Mouse (Mus musculus): ENCODE measurements around the gene Cstb. TPM values are rescaled to one million over a fixed set of nuclear protein-coding genes. Genes with fewer than 3 reads are reported as not detected.

Gene Cstb
- polyA plus RNA-seq, 1 experiment from 2014 or later = 222 TPM

GRCm38 (mm10) chr10:78428070-78428469 is 2.6 kb downstream of the Cstb start:
- no peak for ATAC-seq (replicated peaks; ENCODE audit: extremely low read depth, insufficient read depth, low FRiP score)
- Histone ChIP-seq H3K27me3 (ENCODE audit: control insufficient read depth, insufficient read depth, low read length) (no peaks in the 10 kb centered on the region), H3K27ac (ENCODE audit: low read length) (no peak overlapping the region), H3K4me2 (ENCODE audit: low read depth, low read length) (no peak overlapping the region), H3K9me3 (replicated peaks; ENCODE audit: control insufficient read depth, low read length) (no peaks in the 10 kb centered on the region), H3K36me3 (ENCODE audit: control insufficient read depth, insufficient read depth) (peaks cover 11% of the 10 kb centered on the region), H3K4me1 (ENCODE audit: control insufficient read depth, insufficient read depth, low read length) (peaks cover 7% of the 10 kb centered on the region), H3K9ac (ENCODE audit: low read length) (no peak overlapping the region), H3K4me3 (ENCODE audit: low read length) (no peak overlapping the region)
- WGBS = 92% methylated on average over 11 of the region's 11 CpGs

- no peak for ATAC-seq (replicated peaks; ENCODE audit: extremely low read depth, insufficient read depth, low FRiP score)
- H3K36me3 ChIP-seq (ENCODE audit: control insufficient read depth, insufficient read depth) = peaks cover 11% of the 10 kb centered on the region
- 81% methylated on average over 5 of the region's 5 CpGs for WGBS
These were observed 3.7 kb downstream of the Cstb start for GRCm38 (mm10) chr10:78429180-78429579.

DNA sequence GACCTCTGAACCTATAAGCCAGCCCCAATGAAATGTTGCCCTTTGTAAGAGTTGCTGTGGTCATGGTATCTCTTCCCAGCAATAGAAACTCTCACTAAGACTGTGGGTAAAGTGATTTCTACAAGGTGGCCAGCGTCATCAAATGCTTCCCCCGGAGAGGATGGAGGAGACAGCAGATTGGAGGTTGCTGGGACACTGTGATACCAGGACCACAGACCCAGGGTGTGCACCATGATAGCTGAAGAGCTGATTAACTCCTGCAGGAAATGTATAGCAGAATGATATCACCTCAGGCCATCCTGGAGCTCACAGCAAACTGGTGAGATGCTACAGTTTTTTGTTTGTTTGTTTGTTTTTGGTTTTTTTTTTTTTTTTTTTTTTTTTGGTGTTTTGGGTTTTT is 4.3 kb downstream of the Cstb start:
- Histone ChIP-seq H3K9me3 (replicated peaks; ENCODE audit: control insufficient read depth, low read length) (no peaks in the 10 kb centered on the region), H3K9ac (ENCODE audit: low read length) (no peak overlapping the region), H3K27ac (ENCODE audit: low read length) (no peak overlapping the region), H3K27me3 (ENCODE audit: control insufficient read depth, insufficient read depth, low read length) (no peaks in the 10 kb centered on the region), H3K4me3 (ENCODE audit: low read length) (no peak overlapping the region), H3K4me2 (ENCODE audit: low read depth, low read length) (no peak overlapping the region), H3K36me3 (ENCODE audit: control insufficient read depth, insufficient read depth) (peaks cover 11% of the 10 kb centered on the region), H3K4me1 (ENCODE audit: control insufficient read depth, insufficient read depth, low read length) (peaks cover 7% of the 10 kb centered on the region)
- WGBS = 82% methylated on average over 2 of the region's 2 CpGs
- no peak for ATAC-seq (replicated peaks; ENCODE audit: extremely low read depth, insufficient read depth, low FRiP score)

More at GRCm38 (mm10) chr10:78429180-78429579, 3.7 kb downstream of the Cstb start:
- no peaks in the 10 kb centered on the region for H3K27me3 ChIP-seq (ENCODE audit: control insufficient read depth, insufficient read depth, low read length)
- no peaks in the 10 kb centered on the region for H3K9me3 ChIP-seq (replicated peaks; ENCODE audit: control insufficient read depth, low read length)
- no peak overlapping the region for H3K27ac ChIP-seq (ENCODE audit: low read length)
- H3K4me2 ChIP-seq (ENCODE audit: low read depth, low read length) = no peak overlapping the region
- H3K9ac ChIP-seq (ENCODE audit: low read length) = no peak overlapping the region
- H3K4me3 ChIP-seq (ENCODE audit: low read length) = no peak overlapping the region
- peaks cover 7% of the 10 kb centered on the region for H3K4me1 ChIP-seq (ENCODE audit: control insufficient read depth, insufficient read depth, low read length)

GRCm38 (mm10) chr10:78432853-78433252 is 7.4 kb downstream of the Cstb start:
- Histone ChIP-seq H3K4me1 (ENCODE audit: control insufficient read depth, insufficient read depth, low read length) (no peaks in the 10 kb centered on the region), H3K4me2 (ENCODE audit: low read depth, low read length) (no peak overlapping the region), H3K9ac (ENCODE audit: low read length) (no peak overlapping the region), H3K36me3 (ENCODE audit: control insufficient read depth, insufficient read depth) (peaks cover 7% of the 10 kb centered on the region), H3K27me3 (ENCODE audit: control insufficient read depth, insufficient read depth, low read length) (no peaks in the 10 kb centered on the region), H3K4me3 (ENCODE audit: low read length) (no peak overlapping the region), H3K9me3 (replicated peaks; ENCODE audit: control insufficient read depth, low read length) (no peaks in the 10 kb centered on the region), H3K27ac (ENCODE audit: low read length) (no peak overlapping the region)
- WGBS = 55% methylated on average over 3 of the region's 3 CpGs
- ATAC-seq (replicated peaks; ENCODE audit: extremely low read depth, insufficient read depth, low FRiP score) = no peak

DNA sequence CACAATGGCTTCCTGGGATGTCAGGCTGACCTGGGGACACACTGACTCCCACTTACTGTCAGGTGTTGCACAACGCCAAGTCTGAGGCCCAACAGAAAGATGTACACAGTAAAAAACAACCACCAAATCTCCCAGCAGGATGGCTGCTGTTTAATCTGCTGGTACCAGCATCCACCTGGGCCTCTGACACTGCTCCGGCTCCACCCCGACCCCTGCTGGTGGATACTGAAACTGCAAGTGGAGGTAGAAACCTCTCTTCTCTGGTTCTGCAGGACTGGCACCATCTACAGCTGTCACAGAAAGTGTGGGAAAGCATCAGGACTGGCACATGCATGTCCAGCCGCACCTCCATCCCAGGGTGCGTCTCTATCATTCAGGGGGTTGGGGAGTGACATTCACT is 12.6 kb downstream of the Cstb start:
- Histone ChIP-seq H3K27ac (ENCODE audit: low read length) (no peak overlapping the region), H3K4me3 (ENCODE audit: low read length) (no peak overlapping the region), H3K4me1 (ENCODE audit: control insufficient read depth, insufficient read depth, low read length) (no peaks in the 10 kb centered on the region), H3K4me2 (ENCODE audit: low read depth, low read length) (no peak overlapping the region), H3K27me3 (ENCODE audit: control insufficient read depth, insufficient read depth, low read length) (no peaks in the 10 kb centered on the region), H3K9me3 (replicated peaks; ENCODE audit: control insufficient read depth, low read length) (no peaks in the 10 kb centered on the region), H3K9ac (ENCODE audit: low read length) (no peak overlapping the region), H3K36me3 (ENCODE audit: control insufficient read depth, insufficient read depth) (peaks cover 8% of the 10 kb centered on the region)
- no peak for ATAC-seq (replicated peaks; ENCODE audit: extremely low read depth, insufficient read depth, low FRiP score)
- WGBS = 14% methylated on average over 5 of the region's 5 CpGs

DNA sequence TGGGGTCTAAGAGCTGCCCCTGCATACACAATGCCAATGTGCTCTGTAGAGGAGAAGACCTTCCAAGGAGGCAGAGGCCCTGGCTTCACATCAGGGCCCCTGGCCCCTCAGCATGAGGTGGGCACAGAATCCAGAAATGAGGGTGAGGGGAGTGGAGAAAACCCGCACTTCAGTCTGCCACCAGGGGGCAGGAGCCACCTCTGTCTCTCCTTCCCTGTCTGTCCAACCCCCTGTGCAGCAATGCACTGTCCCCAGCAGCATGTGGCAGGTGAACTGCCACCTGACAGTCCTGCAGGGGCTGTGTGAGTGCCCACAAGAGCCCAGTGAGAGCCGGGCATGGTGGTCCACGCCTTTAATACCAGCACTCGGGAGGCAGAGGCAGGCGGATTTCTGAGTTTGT is 14.1 kb downstream of the Cstb start:
- no peaks in the 10 kb centered on the region for H3K27me3 ChIP-seq (ENCODE audit: control insufficient read depth, insufficient read depth, low read length)
- ATAC-seq (replicated peaks; ENCODE audit: extremely low read depth, insufficient read depth, low FRiP score) = no peak
- H3K9me3 ChIP-seq (replicated peaks; ENCODE audit: control insufficient read depth, low read length) = no peaks in the 10 kb centered on the region
- no peak overlapping the region for H3K4me3 ChIP-seq (ENCODE audit: low read length)
- 63% methylated on average over 5 of the region's 5 CpGs for WGBS
- H3K27ac ChIP-seq (ENCODE audit: low read length) = no peak overlapping the region
- H3K9ac ChIP-seq (ENCODE audit: low read length) = no peak overlapping the region
- no peaks in the 10 kb centered on the region for H3K4me1 ChIP-seq (ENCODE audit: control insufficient read depth, insufficient read depth, low read length)
- no peak overlapping the region for H3K4me2 ChIP-seq (ENCODE audit: low read depth, low read length)
- peaks cover 9% of the 10 kb centered on the region for H3K36me3 ChIP-seq (ENCODE audit: control insufficient read depth, insufficient read depth)

DNA sequence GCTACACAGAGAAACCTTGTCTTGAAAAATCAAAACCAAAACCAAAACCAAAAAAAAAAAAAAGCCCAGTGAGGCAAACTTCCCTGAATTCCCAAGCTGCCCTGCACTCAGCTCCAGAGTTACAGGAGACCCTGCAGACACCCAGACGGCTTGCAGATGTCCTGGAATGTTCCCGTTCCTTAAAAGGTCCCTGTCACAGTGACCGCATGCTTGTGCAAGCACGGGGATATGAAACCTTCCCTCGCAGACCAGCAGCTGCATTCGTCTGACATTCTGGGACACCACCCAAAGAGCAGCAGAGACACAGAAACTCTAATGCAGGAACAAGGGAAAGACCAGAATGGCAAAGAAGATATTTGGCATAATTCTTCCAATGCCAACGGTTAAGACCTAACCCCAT is 14.5 kb downstream of the Cstb start:
- ATAC-seq (replicated peaks; ENCODE audit: extremely low read depth, insufficient read depth, low FRiP score) = no peak
- 80% methylated on average over 7 of the region's 7 CpGs for WGBS
- Histone ChIP-seq H3K4me1 (ENCODE audit: control insufficient read depth, insufficient read depth, low read length) (no peaks in the 10 kb centered on the region), H3K27me3 (ENCODE audit: control insufficient read depth, insufficient read depth, low read length) (no peaks in the 10 kb centered on the region), H3K9me3 (replicated peaks; ENCODE audit: control insufficient read depth, low read length) (no peaks in the 10 kb centered on the region), H3K27ac (ENCODE audit: low read length) (no peak overlapping the region), H3K36me3 (ENCODE audit: control insufficient read depth, insufficient read depth) (peaks cover 9% of the 10 kb centered on the region), H3K4me2 (ENCODE audit: low read depth, low read length) (no peak overlapping the region), H3K9ac (ENCODE audit: low read length) (no peak overlapping the region), H3K4me3 (ENCODE audit: low read length) (no peak overlapping the region)

GRCm38 (mm10) chr10:78440812-78441211 is 15.3 kb downstream of the Cstb start:
- H3K27ac ChIP-seq (ENCODE audit: low read length) = no peak overlapping the region
- WGBS = 59% methylated on average over 9 of the region's 9 CpGs
- no peaks in the 10 kb centered on the region for H3K9me3 ChIP-seq (replicated peaks; ENCODE audit: control insufficient read depth, low read length)

DNA sequence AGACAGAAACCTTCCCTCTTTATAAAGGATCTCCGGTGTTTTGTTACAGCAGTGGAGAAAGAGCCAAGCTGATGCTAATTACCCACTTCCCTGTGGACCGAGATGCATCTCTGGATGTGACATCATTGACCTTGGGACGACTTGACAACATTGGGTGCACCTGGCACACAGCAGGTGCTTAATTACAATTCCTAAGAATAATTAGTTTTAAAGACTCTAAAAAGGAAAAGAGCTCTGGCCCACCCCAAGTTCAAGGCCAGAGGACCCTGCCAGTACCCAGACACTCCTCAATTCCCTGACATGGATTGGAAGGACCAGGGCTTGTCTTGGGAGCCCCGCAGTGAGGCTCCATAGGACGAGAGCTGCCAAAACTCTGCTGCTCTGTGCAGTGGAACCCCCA is 16.1 kb downstream of the Cstb start:
- Histone ChIP-seq H3K4me2 (ENCODE audit: low read depth, low read length) (no peak overlapping the region), H3K27me3 (ENCODE audit: control insufficient read depth, insufficient read depth, low read length) (no peaks in the 10 kb centered on the region), H3K9me3 (replicated peaks; ENCODE audit: control insufficient read depth, low read length) (no peaks in the 10 kb centered on the region), H3K4me3 (ENCODE audit: low read length) (no peak overlapping the region), H3K9ac (ENCODE audit: low read length) (no peak overlapping the region), H3K27ac (ENCODE audit: low read length) (no peak overlapping the region), H3K36me3 (ENCODE audit: control insufficient read depth, insufficient read depth) (peaks cover 11% of the 10 kb centered on the region), H3K4me1 (ENCODE audit: control insufficient read depth, insufficient read depth, low read length) (no peaks in the 10 kb centered on the region)
- WGBS = 82% methylated on average over 5 of the region's 5 CpGs
- no peak for ATAC-seq (replicated peaks; ENCODE audit: extremely low read depth, insufficient read depth, low FRiP score)

More at GRCm38 (mm10) chr10:78440812-78441211, 15.3 kb downstream of the Cstb start:
- no peaks in the 10 kb centered on the region for H3K27me3 ChIP-seq (ENCODE audit: control insufficient read depth, insufficient read depth, low read length)
- H3K9ac ChIP-seq (ENCODE audit: low read length) = no peak overlapping the region
- H3K4me1 ChIP-seq (ENCODE audit: control insufficient read depth, insufficient read depth, low read length) = no peaks in the 10 kb centered on the region
- ATAC-seq (replicated peaks; ENCODE audit: extremely low read depth, insufficient read depth, low FRiP score) = no peak
- peaks cover 9% of the 10 kb centered on the region for H3K36me3 ChIP-seq (ENCODE audit: control insufficient read depth, insufficient read depth)
- H3K4me3 ChIP-seq (ENCODE audit: low read length) = no peak overlapping the region
- H3K4me2 ChIP-seq (ENCODE audit: low read depth, low read length) = no peak overlapping the region

GRCm38 (mm10) chr10:78442292-78442691 is 16.8 kb downstream of the Cstb start:
- 87% methylated on average over 3 of the region's 3 CpGs for WGBS
- H3K27me3 ChIP-seq (ENCODE audit: control insufficient read depth, insufficient read depth, low read length) = no peaks in the 10 kb centered on the region
- H3K4me2 ChIP-seq (ENCODE audit: low read depth, low read length) = no peak overlapping the region
- no peak overlapping the region for H3K4me3 ChIP-seq (ENCODE audit: low read length)
- peaks cover 13% of the 10 kb centered on the region for H3K36me3 ChIP-seq (ENCODE audit: control insufficient read depth, insufficient read depth)
- no peak overlapping the region for H3K9ac ChIP-seq (ENCODE audit: low read length)
- ATAC-seq (replicated peaks; ENCODE audit: extremely low read depth, insufficient read depth, low FRiP score) = no peak
- no peaks in the 10 kb centered on the region for H3K4me1 ChIP-seq (ENCODE audit: control insufficient read depth, insufficient read depth, low read length)
- H3K27ac ChIP-seq (ENCODE audit: low read length) = no peak overlapping the region
- no peaks in the 10 kb centered on the region for H3K9me3 ChIP-seq (replicated peaks; ENCODE audit: control insufficient read depth, low read length)
